Mouse (Mus musculus): ENCODE measurements around the gene Aaed1.

DNA sequence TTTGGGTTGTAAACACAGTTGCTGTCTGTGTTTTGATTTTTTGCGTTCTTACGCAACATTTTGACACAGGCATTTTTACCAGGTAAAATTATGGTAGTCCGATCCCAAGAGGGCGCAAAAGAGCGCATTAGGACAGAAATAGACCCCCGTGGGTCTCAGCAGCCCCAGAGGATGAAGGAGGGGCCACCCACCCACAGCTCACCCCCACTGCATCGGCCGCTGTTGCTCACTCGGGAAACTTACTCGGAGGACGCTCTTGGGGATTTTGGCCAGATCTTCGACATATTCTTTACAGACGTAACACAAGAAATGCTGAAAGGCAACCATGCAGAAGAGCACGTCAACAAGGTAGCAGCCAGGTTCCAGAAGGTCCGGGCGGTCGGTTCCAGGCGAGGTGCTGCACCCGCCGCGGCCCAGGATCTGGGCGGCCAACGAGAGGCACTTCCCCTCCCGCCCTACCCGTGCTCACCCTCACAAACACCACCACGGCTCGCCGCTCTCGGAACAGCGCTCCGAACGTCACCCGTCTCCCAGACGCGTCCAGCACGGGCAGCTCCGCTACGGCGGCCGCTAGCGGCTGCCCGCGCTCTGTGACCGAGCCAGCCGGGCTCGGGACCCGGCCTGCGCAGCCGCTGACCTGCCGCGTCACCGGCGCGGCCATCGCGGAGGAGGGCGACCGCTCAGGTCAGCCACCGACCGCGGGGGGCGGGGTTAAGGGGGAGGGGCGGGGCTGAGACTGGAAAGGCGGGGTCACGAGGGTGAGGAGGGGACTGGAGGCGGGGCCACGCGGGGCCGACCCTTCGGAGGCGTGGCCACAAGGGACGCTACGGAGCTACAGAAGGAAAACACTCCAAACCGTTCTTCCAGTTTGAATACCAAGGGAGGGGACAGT lies at the start of gene Aaed1:
- TF ChIP-seq CTCF (IDR thresholded peaks at IDR 0.05; ENCODE audit: low read depth, low read length) (peak; percentile 24), POLR2A (IDR thresholded peaks at IDR 0.05; ENCODE audit: insufficient read depth, low read length) (peak; percentile 13)
